Mouse (Mus musculus) kidney, adult 2 months (tissue): ENCODE data around the gene Ttc28.

Source experiments
- CTCF ChIP-seq: fragments of 200-500 bp; conservative IDR thresholded peaks from 2 replicates; pipeline ENCODE4 v1.5.1; 2011; ENCODE audit warnings: low read depth, mild to moderate bottlenecking, control low read depth, low read length, moderate library complexity, mixed read lengths; ENCODE audit not compliant: insufficient read depth, insufficient read length
- POLR2A ChIP-seq: fragments of 200-500 bp; IDR thresholded peaks from one replicate; pipeline ENCODE4 v1.6.1; 2011; ENCODE audit warnings: low read depth, low read length, control low read depth

GRCm38 (mm10) chr5:111263370-111263769 lies 383.8 kb downstream of the Ttc28 start:
- TF ChIP-seq CTCF (no peak), POLR2A (no peak)
